Mouse (Mus musculus) liver, postnatal 0 days (tissue): ENCODE data around the gene Hmgcl. TPM values are rescaled to one million over a fixed set of nuclear protein-coding genes. Genes with fewer than 3 reads are reported as not detected.

ENCODE experiments used
- ATAC-seq: fragments of 200-750 bp; cut with Nextera tagmentation; 2 replicates; pipeline ENCODE4 v1.8.0; 2017; ENCODE audit warnings: mild to moderate bottlenecking, moderate library complexity
- DNase-seq: peaks from one replicate; pipeline ENCODE4 v3.0.0-alpha.2; 2016
- H3K27ac ChIP-seq: fragments of 300-500 bp; sonication (generic); 2 replicates; pipeline ENCODE4 v1.5.1; 2014; ENCODE audit warnings: antibody characterized with exemption, moderate library complexity, mild to moderate bottlenecking, low read depth
- H3K27me3 ChIP-seq: fragments of 300-500 bp; sonication (generic); 2 replicates; pipeline ENCODE4 v1.6.1; 2014; ENCODE audit warnings: low read length, control low read depth, mixed read lengths; ENCODE audit not compliant: insufficient read depth
- H3K36me3 ChIP-seq: fragments of 300-500 bp; sonication (generic); replicated peaks from 2 replicates; pipeline ENCODE4 v1.6.1; 2014; ENCODE audit warnings: mild to moderate bottlenecking, control low read depth, low read length, moderate library complexity, mixed read lengths; ENCODE audit not compliant: insufficient read depth
- H3K4me1 ChIP-seq: fragments of 300-500 bp; sonication (generic); 2 replicates; pipeline ENCODE4 v1.6.1; 2014; ENCODE audit warnings: antibody characterized with exemption, mild to moderate bottlenecking, control low read depth; ENCODE audit not compliant: insufficient read depth
- H3K4me2 ChIP-seq: fragments of 300-500 bp; sonication (generic); 2 replicates; pipeline ENCODE4 v1.6.1; 2014; ENCODE audit warnings: low read depth, mild to moderate bottlenecking, low read length, moderate library complexity, mixed read lengths
- H3K4me3 ChIP-seq: fragments of 300-500 bp; sonication (generic); 2 replicates; pipeline ENCODE4 v1.5.1; 2014; ENCODE audit warnings: low read depth, low read length
- H3K9ac ChIP-seq: fragments of 300-500 bp; sonication (generic); replicated peaks from 2 replicates; pipeline ENCODE4 v1.6.1; 2014; ENCODE audit warnings: mild to moderate bottlenecking, moderate library complexity
- H3K9me3 ChIP-seq: fragments of 300-500 bp; sonication (generic); 2 replicates; pipeline ENCODE4 v1.6.1; 2016; ENCODE audit warnings: mild to moderate bottlenecking, control low read depth, low read length, mixed read lengths
- CTCF ChIP-seq: sonication (generic); IDR thresholded peaks from 2 replicates; pipeline ENCODE4 v1.5.1; 2016; ENCODE audit warnings: antibody characterized with exemption, low read depth
- EP300 ChIP-seq: IDR thresholded peaks from 2 replicates; pipeline ENCODE4 v1.6.1; 2016; ENCODE audit warnings: antibody characterized with exemption, low read depth, mild to moderate bottlenecking
- WGBS: fragments of 180-500 bp; shearing (Covaris S2); extraction: QIAGEN DNeasy Blood & Tissue Kit; methylation state at CpG from one replicate; pipeline ENCODE4 v1.1.7; 2014; ENCODE audit not compliant: insufficient replicate concordance; 5-methylcytosine and 5-hydroxymethylcytosine counted together
- polyA plus RNA-seq: library from polyadenylated mRNA; unstranded; fragments of >200 nt; fragmentation: Nextera tagmentation; extraction: Ambion mirVana; gene quantifications from 2 replicates; pipeline ENCODE4 v1.2.1, GENCODE M21; 2015

The Hmgcl gene
- polyA plus RNA-seq, 1 experiment from 2014 or later = 364 TPM

DNA sequence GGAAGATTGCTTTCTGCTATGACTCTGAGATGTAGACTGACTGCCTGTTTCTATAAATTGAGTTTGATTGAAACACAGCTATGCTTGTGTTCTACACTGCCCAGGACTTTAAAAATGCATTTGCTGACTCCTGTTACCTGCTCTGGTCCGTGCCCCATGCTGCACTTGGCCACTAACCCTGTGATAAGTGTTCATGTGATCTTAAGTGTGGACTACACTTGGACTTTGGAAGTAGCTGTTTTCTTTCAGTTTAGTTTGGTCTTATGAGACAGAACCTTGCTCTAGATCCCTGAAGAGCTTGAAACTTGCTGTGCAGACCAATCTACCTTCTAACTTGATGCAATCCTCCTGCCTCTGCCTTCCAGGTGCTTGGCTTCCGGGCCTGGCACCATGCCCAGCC lies 21.8 kb upstream of the Hmgcl start:
- no peak overlapping the region for H3K27ac ChIP-seq
- H3K4me2 ChIP-seq = no peak overlapping the region
- peaks cover 31% of the 10 kb centered on the region for H3K36me3 ChIP-seq
- no peak overlapping the region for H3K4me3 ChIP-seq
- H3K4me1 ChIP-seq = peaks cover 14% of the 10 kb centered on the region
- ATAC-seq (no peak), DNase-seq (no peak)
- H3K9me3 ChIP-seq = no peaks in the 10 kb centered on the region
- H3K9ac ChIP-seq = no peak overlapping the region
- no peaks in the 10 kb centered on the region for H3K27me3 ChIP-seq
- WGBS = 79% methylated on average over 2 of the region's 2 CpGs
- no peak for TF ChIP-seq EP300
- TF ChIP-seq CTCF = no peak

DNA sequence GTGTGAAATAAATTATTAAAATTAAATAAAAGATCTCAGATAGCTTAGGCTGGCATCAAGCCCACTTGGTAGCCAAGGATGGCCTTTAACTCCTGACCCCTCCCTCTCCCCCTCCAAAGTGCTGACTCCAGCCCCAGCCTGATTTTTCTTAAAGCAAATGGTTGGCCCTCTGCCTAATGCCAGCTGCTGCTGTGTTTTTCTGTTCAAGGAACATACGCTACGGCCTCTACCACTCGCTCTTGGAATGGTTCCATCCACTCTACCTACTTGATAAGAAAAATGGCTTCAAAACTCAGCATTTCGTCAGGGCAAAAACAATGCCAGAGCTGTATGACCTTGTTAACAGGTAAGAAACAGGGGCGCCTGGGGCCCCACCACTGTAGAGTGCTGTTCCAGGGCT lies 20.9 kb upstream of the Hmgcl start:
- Histone ChIP-seq H3K4me2 (no peak overlapping the region), H3K27me3 (no peaks in the 10 kb centered on the region), H3K9ac (no peak overlapping the region), H3K9me3 (no peaks in the 10 kb centered on the region), H3K4me1 (peaks cover 11% of the 10 kb centered on the region), H3K27ac (no peak overlapping the region), H3K4me3 (no peak overlapping the region), H3K36me3 (peaks cover 31% of the 10 kb centered on the region)
- DNase-seq (no peak), ATAC-seq (no peak)
- TF ChIP-seq EP300 (no peak), CTCF (no peak)
- WGBS = 83% methylated on average over 5 of the region's 5 CpGs

DNA sequence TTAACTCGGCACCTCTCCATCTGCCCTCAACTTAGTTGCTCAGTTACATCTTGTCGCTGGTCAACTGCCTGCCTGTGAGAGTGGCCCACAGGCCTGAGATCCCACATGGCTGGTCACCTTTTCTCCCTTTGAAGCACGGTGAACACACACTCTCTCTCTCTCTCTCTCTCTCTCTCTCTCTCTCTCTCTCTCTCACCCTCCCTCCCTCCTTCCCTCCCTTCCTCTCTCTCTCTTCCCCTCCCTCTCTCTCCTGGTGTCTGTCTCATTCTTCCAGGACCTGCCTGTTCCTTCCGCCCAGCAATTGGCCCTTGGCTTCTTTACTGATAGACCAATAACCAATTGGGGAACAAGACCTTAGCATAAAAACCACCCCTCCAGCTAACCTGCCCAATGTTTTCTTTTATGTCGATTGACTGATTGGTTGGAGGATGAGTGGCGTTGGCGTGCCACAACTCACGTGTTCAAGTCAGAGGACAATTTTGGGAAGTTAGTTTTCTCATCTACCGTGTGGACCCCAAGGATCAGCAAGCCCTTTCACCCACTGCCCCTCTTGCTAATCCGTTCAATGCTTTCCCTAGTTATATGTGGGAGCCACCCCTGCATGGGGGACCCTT lies 19.9 kb upstream of the Hmgcl start:
- peaks cover 10% of the 10 kb centered on the region for H3K4me1 ChIP-seq
- ATAC-seq (no peak), DNase-seq (no peak)
- H3K36me3 ChIP-seq = peaks cover 34% of the 10 kb centered on the region
- TF ChIP-seq EP300 (no peak), CTCF (no peak)
- no peak overlapping the region for H3K4me2 ChIP-seq
- H3K4me3 ChIP-seq = no peak overlapping the region
- H3K9ac ChIP-seq = no peak overlapping the region
- H3K27me3 ChIP-seq = no peaks in the 10 kb centered on the region
- H3K27ac ChIP-seq = no peak overlapping the region
- no peaks in the 10 kb centered on the region for H3K9me3 ChIP-seq
- 77% methylated on average over 10 of the region's 10 CpGs for WGBS

DNA sequence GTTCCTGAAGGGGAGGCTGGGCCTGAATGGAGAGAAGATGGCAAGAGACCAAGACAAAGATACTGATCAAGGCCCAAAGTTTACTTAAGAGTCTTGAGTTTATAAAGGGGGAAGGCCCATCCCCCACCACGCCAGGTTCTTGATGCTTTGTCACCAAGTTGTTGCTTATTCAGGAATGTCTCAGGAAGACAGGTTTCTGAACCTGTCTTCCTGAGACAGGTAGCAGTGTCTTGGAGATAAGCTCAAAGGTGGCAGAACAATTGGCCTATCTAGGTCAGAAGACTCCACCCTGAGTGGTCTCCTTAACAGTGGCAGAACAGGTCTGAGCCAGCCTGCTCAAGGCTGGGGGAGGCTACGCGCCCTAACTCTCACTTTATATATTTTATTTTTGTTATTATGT lies 19.4 kb upstream of the Hmgcl start:
- Histone ChIP-seq H3K4me2 (no peak overlapping the region), H3K27me3 (no peaks in the 10 kb centered on the region), H3K36me3 (peaks cover 36% of the 10 kb centered on the region), H3K9me3 (no peaks in the 10 kb centered on the region), H3K4me3 (no peak overlapping the region), H3K9ac (no peak overlapping the region), H3K4me1 (peaks cover 5% of the 10 kb centered on the region), H3K27ac (no peak overlapping the region)
- no peak for TF ChIP-seq CTCF
- WGBS = 84% methylated on average over 3 of the region's 3 CpGs
- no peak for ATAC-seq
- no peak for DNase-seq

DNA sequence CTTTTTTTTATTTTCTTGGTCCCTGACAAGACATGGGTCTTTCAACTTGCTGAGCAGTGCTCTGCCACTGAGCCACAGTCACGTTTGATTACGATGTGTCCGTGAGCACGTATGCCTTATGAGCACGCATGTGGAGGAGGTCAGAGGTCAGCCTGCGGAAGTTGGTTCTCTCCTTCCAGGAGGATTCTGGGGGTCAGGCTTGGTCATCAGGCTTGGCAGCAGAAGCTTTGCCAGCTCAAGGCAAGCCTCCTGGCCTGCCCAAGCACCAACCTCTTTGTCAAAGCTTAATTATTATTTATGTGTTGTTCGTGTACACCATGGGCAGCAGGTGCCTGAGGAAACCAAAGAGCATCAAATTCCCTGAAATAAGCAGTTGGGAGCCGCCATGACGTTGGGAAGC lies 17.9 kb upstream of the Hmgcl start:
- Histone ChIP-seq H3K27me3 (no peaks in the 10 kb centered on the region), H3K36me3 (peaks cover 38% of the 10 kb centered on the region), H3K27ac (no peak overlapping the region), H3K9me3 (no peaks in the 10 kb centered on the region), H3K9ac (no peak overlapping the region), H3K4me3 (no peak overlapping the region), H3K4me1 (no peaks in the 10 kb centered on the region), H3K4me2 (no peak overlapping the region)
- DNase-seq = no peak
- ATAC-seq = no peak
- TF ChIP-seq CTCF (no peak), EP300 (no peak)
- 89% methylated on average over 9 of the region's 9 CpGs for WGBS

DNA sequence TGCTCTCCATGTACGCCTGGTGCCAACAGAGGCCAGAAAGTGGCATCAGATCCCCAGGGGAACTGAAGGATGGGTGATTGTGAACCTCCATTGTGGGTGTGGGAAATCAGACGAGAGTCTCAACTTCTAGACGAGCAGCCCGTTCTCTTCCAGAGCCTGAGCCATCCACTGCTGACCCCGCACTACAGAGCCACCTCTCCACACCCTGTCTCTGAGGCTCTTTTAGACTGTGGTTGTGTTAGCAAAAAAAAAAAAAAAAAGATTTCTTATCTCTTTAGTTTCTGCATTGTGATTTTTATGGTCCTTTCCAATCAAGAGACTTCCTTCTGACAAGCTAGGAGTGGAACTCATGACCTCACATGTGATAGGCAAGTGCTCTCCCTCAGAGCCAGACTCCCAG lies 16.8 kb upstream of the Hmgcl start:
- Histone ChIP-seq H3K9me3 (no peaks in the 10 kb centered on the region), H3K4me2 (no peak overlapping the region), H3K27me3 (no peaks in the 10 kb centered on the region), H3K36me3 (peaks cover 39% of the 10 kb centered on the region), H3K27ac (no peak overlapping the region), H3K4me1 (no peaks in the 10 kb centered on the region), H3K9ac (no peak overlapping the region), H3K4me3 (no peak overlapping the region)
- no peak for TF ChIP-seq CTCF
- TF ChIP-seq EP300 = no peak
- WGBS = 77% methylated on average over 5 of the region's 5 CpGs
- ATAC-seq (no peak), DNase-seq (no peak)

DNA sequence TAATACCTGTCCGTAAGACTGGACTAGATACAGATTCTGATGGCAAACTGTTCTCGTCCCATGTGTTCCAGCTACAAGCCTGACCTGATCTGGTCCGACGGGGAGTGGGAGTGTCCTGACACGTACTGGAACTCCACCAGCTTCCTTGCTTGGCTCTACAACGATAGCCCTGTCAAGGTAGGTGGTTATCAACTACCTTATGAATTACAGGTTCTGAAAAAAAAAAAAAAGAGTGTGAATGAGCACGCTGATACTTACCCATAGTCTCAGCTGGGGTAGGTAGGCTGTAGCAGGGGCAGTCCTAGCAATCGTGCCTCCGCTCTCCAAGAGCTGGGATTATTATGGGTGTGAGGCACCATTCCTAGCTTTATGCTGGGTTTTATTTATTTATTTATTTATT lies 16.4 kb upstream of the Hmgcl start:
- H3K36me3 ChIP-seq = peaks cover 39% of the 10 kb centered on the region
- H3K4me3 ChIP-seq = no peak overlapping the region
- no peaks in the 10 kb centered on the region for H3K9me3 ChIP-seq
- H3K4me1 ChIP-seq = no peaks in the 10 kb centered on the region
- TF ChIP-seq EP300 (no peak), CTCF (no peak)
- H3K27ac ChIP-seq = no peak overlapping the region
- DNase-seq (no peak), ATAC-seq (no peak)
- no peak overlapping the region for H3K9ac ChIP-seq
- H3K4me2 ChIP-seq = no peak overlapping the region
- WGBS = 89% methylated on average over 9 of the region's 9 CpGs
- no peaks in the 10 kb centered on the region for H3K27me3 ChIP-seq
